Mouse (Mus musculus) left cerebral cortex, postnatal 4 days (tissue): ENCODE data around the gene Tab1. TPM values are rescaled to one million over a fixed set of nuclear protein-coding genes. Genes with fewer than 3 reads are reported as not detected.

ENCODE experiments used
- DNase-seq: peaks from one replicate; pipeline ENCODE4 v3.0.0-alpha.2; 2022
- intact Hi-C: fragments of 180-260 bp; cut with DNase I; formaldehyde crosslinking; loops from one replicate; pipeline ENCODE4 v1.15.1; 2025
- total RNA-seq, 2 experiments: library from RNA; stranded (reverse); gene quantifications; 2 replicates each; pipeline ENCODE4 v1.2.3; 2021

Gene Tab1
- 10 to 100 TPM; 27.7 to 36.2 TPM for total RNA-seq

- intact Hi-C loops: no loop called here
- DNase-seq: peak; percentile 95
These were observed at the start of gene Tab1 for GRCm38 (mm10) chr15:80132993-80133586. Gene Tab1, plus strand, starts transcription at chr15:80133127.

GRCm38 (mm10) chr15:80083276-80083731 is 49.6 kb upstream of the Tab1 start:
- peak; percentile 99 for DNase-seq
- intact Hi-C loops: no loop called here

GRCm38 (mm10) chr15:80083740-80084139 is 49.2 kb upstream of the Tab1 start:
- intact Hi-C loops: no loop called here
- no peak for DNase-seq

GRCm38 (mm10) chr15:80087406-80088012 is 45.4 kb upstream of the Tab1 start:
- intact Hi-C loops: no loop called here
- DNase-seq: no peak

GRCm38 (mm10) chr15:80088637-80089036 is 44.3 kb upstream of the Tab1 start:
- peak; percentile 97 for DNase-seq
- intact Hi-C loops: no loop called here

GRCm38 (mm10) chr15:80090155-80090554 is 42.8 kb upstream of the Tab1 start:
- no peak for DNase-seq
- intact Hi-C loops: no loop called here

- no peak for DNase-seq
- intact Hi-C loops: no loop called here
These were observed 42.2 kb upstream of the Tab1 start for GRCm38 (mm10) chr15:80090741-80091120.

GRCm38 (mm10) chr15:80091121-80091955 is 41.6 kb upstream of the Tab1 start, which contains the start of the genes Syngr1 and Rpl3:
Gene Syngr1, plus strand, starts transcription at chr15:80091334.
Gene Rpl3, minus strand, starts transcription at chr15:80091868.
- peak; percentile 85 for DNase-seq
- intact Hi-C loops: no loop called here

GRCm38 (mm10) chr15:80092041-80092441 is 40.9 kb upstream of the Tab1 start:
- no peak for DNase-seq
- intact Hi-C loops: no loop called here

GRCm38 (mm10) chr15:80092599-80092998 is 40.3 kb upstream of the Tab1 start:
- peak; percentile 57 for DNase-seq
- intact Hi-C loops: no loop called here

- intact Hi-C loops: no loop called here
These were observed 38.7 kb upstream of the Tab1 start for GRCm38 (mm10) chr15:80094201-80094600.

GRCm38 (mm10) chr15:80095596-80095995 is 37.3 kb upstream of the Tab1 start:
- intact Hi-C loops: no loop called here
- no peak for DNase-seq

More at GRCm38 (mm10) chr15:80094201-80094600, 38.7 kb upstream of the Tab1 start:
- DNase-seq: peak; percentile 82

GRCm38 (mm10) chr15:80096406-80096805 is 36.5 kb upstream of the Tab1 start:
- no peak for DNase-seq
- intact Hi-C loops: no loop called here

GRCm38 (mm10) chr15:80096946-80097881 is 35.7 kb upstream of the Tab1 start:
- intact Hi-C loops: no loop called here
- peak; percentile 42 for DNase-seq

GRCm38 (mm10) chr15:80097999-80098461 is 34.9 kb upstream of the Tab1 start:
- no peak for DNase-seq
- intact Hi-C loops: no loop called here

GRCm38 (mm10) chr15:80098809-80099208 is 34.1 kb upstream of the Tab1 start:
- intact Hi-C loops: no loop called here
- DNase-seq: no peak

GRCm38 (mm10) chr15:80099477-80099876 is 33.5 kb upstream of the Tab1 start:
- intact Hi-C loops: no loop called here
- DNase-seq: no peak

GRCm38 (mm10) chr15:80100196-80100595 is 32.7 kb upstream of the Tab1 start:
- no peak for DNase-seq
- intact Hi-C loops: no loop called here

GRCm38 (mm10) chr15:80100871-80101270 is 32.1 kb upstream of the Tab1 start:
- DNase-seq: peak; percentile 29
- intact Hi-C loops: no loop called here

GRCm38 (mm10) chr15:80101503-80101902 is 31.4 kb upstream of the Tab1 start:
- intact Hi-C loops: no loop called here
- DNase-seq: no peak
